Mouse (Mus musculus): ENCODE data around the gene Olfr374.
"Not testable (repeated sequence)": the region's sequence is repeated elsewhere in the genome, so short reads cannot be mapped to it uniquely, and the experiment has no call there.

Olfr374 gene

DNA sequence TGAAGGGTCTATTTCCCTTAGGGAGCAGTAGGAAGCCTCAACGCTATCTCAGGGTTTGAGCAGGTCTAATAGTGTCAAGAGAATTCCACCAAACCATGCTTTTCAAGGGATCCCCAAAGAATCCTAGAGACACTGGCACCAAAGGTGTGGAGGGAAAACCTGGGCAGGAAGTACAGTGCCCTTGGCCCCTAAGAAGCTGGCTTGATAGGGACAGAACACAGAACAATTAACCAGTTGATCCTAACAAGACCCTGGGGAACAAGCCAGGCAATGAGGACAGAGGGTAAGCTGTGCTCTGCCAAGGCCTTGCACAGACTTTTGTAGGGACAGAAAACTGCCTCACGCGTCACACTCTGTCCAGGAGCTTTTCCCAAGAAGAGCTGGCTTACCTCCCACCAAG, at the start of gene Olfr374:
TSS of gene Olfr374 (plus strand) at position 301 of the 400 bp plus-strand sequence.
- DNase-seq (ENCODE audit: low read depth, low spot score) = no peak

GRCm38 (mm10) chr8:72057643-72058042, 49.2 kb upstream of the Olfr374 start:
- DNase-seq (ENCODE audit: low read depth, low spot score) = not testable (repeated sequence)

DNA sequence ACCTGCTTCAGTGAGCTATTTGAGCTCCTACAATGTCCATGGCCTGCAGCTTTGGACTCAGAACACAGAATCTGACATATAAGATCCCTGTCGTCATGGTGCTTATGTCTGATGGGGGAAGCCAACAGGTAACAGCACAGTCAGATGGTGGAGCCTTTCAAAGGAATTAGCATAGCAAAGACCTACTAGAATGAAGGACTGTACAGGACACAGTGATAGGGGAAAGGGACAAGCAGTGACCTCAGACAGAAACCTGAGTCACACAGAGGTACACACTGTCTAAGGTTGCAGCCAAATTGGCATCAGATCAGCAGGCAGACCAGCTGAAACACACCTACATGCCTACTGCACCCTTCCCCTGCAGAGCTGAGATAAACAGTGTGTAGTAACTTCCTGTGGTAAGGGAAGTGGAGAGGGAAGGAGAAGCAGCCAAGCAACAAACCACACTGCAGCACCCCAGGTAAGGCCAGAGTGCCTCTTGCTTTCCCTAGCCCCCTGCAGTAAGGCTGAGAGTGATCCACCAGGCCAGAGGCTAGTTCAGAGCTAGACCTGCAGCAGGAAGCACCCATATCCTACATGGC, 39.9 kb upstream of the Olfr374 start:
- DNase-seq (ENCODE audit: low read depth, low spot score) = not testable (repeated sequence)

GRCm38 (mm10) chr8:72082877-72083276, 24.0 kb upstream of the Olfr374 start, which contains the start of gene Olfr373:
Olfr373 (plus strand) TSS chr8:72083177.
- not testable (repeated sequence) for DNase-seq (ENCODE audit: low read depth, low spot score)

DNA sequence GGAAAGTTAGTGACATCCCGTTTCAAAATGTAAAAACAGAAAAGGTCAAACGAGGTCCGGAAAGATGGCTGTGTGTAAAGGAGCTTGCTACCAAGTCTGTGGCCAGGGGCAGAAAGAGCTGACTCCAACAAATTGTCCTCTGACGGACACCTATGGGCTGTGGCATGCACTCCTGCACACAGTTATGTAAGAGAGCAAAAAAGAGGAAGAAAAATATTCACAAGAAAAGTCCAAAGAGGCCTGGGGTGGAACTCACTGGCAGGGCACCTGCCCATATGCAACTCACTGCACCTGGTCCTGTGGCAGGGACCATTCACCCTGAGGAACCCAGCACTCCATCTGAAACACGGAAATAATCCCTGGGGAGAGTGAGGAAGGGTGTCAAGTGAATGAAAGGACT, 22.1 kb upstream of the Olfr374 start:
- DNase-seq (ENCODE audit: low read depth, low spot score) = no peak

GRCm38 (mm10) chr8:72087611-72088010, 19.2 kb upstream of the Olfr374 start:
- DNase-seq (ENCODE audit: low read depth, low spot score) = peak; percentile 55

DNA sequence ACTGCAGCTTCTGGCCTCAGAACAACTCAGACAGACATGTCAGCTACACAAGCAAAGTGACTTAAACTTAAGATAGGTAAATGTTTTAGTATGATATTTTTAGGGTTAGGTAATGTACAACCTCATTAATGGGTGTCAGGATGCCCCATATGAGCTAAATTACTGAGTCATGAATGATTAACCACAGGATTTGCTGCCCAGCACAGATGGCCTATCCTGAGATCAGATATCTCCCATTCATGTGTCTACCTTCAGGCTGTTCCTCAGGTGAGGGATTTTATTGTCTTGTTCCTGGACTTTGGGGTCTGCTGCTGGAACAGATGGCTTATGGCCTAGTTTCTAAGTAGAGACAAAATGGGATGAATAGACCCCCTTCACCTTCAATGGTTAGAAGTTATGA, 10.1 kb upstream of the Olfr374 start:
- not testable (repeated sequence) for DNase-seq (ENCODE audit: low read depth, low spot score)

GRCm38 (mm10) chr8:72099377-72100103, 7.3 kb upstream of the Olfr374 start:
- DNase-seq (ENCODE audit: low read depth, low spot score) = peak; percentile 81

- peak; percentile 32 for DNase-seq (ENCODE audit: low read depth, low spot score)
Measured at GRCm38 (mm10) chr8:72105165-72105564, 1.7 kb upstream of the Olfr374 start.

- no peak for DNase-seq (ENCODE audit: low read depth, low spot score)
Measured at GRCm38 (mm10) chr8:72110876-72111275, 4.0 kb downstream of the Olfr374 start.

DNA sequence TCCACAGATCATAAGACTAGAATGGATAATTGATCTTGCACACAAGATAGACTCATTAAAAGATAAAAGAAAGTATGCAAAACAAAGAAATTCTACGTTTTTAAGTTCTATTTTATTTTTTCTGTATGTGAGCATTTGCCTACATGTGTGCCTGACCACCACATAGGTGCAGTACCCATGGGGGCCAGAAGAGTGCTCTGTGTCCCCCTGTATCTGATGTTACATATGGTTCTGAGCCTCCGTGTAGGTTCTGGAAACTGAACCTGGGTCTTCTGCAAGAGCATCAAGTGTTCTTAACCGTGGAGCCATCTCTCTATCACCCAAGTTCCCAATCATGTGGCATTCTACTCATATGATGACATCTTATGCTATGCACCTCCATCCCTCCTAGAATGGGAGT, 5.6 kb downstream of the Olfr374 start:
- peak; percentile 75 for DNase-seq (ENCODE audit: low read depth, low spot score)

- peak; percentile 62 for DNase-seq (ENCODE audit: low read depth, low spot score)
Measured at GRCm38 (mm10) chr8:72115202-72115601, 8.4 kb downstream of the Olfr374 start.

DNA sequence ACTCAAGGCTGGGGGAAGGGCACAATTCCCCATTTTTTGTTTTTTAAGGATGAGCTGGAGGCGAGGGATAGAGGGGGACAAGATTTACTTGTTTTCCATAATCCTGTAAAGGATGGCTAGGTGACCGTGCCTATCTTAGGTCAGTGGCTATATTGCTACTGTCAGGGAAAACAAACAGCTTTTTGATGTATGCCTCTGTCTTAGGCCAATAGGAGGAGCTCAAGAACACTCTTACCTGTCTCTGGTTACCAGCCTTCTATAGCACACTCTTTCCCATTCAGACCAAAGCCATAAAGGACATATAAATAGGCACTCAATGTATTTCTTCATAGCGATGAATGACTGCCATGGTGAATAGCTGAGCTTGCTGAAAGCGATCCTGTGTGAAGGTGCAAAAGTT, 11.8 kb downstream of the Olfr374 start:
- no peak for DNase-seq (ENCODE audit: low read depth, low spot score)

GRCm38 (mm10) chr8:72121486-72121885, 14.6 kb downstream of the Olfr374 start:
- not testable (repeated sequence) for DNase-seq (ENCODE audit: low read depth, low spot score)

DNA sequence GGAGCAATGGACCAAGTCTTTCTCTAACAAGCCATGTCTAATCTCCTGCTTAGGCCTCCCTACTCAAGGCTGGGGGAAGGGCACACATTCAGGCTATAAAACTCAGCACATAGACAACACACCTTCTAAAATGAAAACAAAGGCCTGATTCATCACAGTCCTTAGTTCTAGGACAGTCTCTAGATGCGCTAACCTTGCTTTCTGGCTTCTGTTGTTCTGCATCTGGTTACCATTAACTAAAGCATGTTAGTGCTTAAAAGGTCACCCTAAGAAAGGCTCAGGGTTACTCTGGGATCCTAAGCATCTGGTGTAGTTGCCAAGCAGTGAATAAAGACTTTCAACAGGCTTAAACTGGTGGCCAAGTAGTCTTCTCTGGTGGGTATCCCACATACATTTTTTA, 15.2 kb downstream of the Olfr374 start:
- no peak for DNase-seq (ENCODE audit: low read depth, low spot score)

GRCm38 (mm10) chr8:72127834-72128233, 21.0 kb downstream of the Olfr374 start:
- DNase-seq (ENCODE audit: low read depth, low spot score) = no peak

GRCm38 (mm10) chr8:72131251-72131650, 24.4 kb downstream of the Olfr374 start:
- no peak for DNase-seq (ENCODE audit: low read depth, low spot score)

DNA sequence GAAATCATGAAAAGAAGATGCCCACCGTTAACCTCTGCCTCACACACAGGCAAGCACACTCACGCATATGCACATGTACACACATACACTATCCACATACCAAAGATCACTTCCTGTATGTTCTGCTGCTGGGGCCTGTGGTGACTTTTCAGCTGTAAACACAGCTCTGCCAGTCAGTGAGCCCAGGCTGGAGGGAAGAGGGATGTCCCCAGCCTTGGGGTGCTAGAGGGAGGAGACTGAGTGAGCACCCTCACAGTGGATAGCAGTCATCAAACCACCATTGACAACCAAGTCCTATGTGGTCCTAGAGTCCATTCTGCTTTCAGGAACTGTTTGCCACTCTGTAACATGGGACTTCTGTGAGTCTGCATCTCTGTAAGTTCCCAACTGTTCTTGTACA, 25.1 kb downstream of the Olfr374 start:
- DNase-seq (ENCODE audit: low read depth, low spot score) = no peak

DNA sequence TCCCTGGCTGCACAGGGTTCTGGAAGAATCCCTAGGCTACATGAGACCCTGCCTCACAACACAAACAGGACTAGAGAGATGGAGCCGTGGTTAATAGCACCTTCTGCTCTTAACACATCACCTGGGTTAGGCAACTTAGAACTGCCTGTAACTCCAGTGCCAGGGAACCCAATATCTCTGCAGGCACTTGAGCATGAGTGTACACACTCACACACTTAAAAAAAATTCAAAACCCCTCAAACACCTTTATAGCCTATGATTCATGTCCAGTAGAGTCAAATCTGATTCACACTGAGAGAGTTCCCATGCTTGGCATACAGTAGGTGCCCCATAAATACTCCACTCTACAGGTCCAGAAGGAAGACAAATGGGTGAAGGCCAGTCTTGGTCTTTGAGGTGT, 25.6 kb downstream of the Olfr374 start:
- no peak for DNase-seq (ENCODE audit: low read depth, low spot score)

DNA sequence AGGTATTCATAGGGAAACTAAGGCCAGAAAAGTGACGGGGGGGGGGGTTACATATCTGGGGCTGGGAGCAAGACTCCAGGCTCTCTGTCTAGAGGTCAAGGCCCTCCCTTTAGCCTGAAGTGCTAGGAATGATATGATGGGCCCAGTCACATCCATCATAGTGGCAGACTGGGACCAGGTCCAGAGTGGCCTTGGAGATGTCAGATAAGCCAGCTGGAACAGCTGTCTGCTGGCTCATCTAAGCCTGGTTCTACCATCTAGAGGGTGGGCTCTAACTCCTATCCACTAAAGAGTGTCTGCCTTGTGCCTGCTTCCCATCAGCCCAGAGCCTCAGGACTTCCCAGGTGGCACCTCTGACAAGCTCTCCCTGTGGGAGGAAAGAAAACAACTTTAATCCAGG, 26.1 kb downstream of the Olfr374 start:
- no peak for DNase-seq (ENCODE audit: low read depth, low spot score)

- DNase-seq (ENCODE audit: low read depth, low spot score) = no peak
Measured at GRCm38 (mm10) chr8:72133507-72133906, 26.7 kb downstream of the Olfr374 start.

GRCm38 (mm10) chr8:72134756-72135445, 28.1 kb downstream of the Olfr374 start, which contains the start of gene Tpm4:
Tpm4 (plus strand) TSS chr8:72134975.
- peak; percentile 53 for DNase-seq (ENCODE audit: low read depth, low spot score)
